Mouse (Mus musculus) MEL (cell line): Measurements from ENCODE around the gene Pbp2. TPM values are rescaled to one million over a fixed set of nuclear protein-coding genes. Genes with fewer than 3 reads are reported as not detected.

Experiments used
- DNase-seq: peaks from one replicate; pipeline ENCODE4 v3.0.0; 2011; ENCODE audit warnings: low read depth, low spot score
- H3K27ac ChIP-seq: 2 replicates; pipeline ENCODE4 v1.5.1; 2012; ENCODE audit warnings: low read depth, mild to moderate bottlenecking, control low read depth, low read length, moderate library complexity; ENCODE audit not compliant: control insufficient read depth
- H3K27me3 ChIP-seq, 2 experiments: fragments of 150-350 bp in 1 of 2; sonication (generic) in 1 of 2; 2 replicates each; pipeline ENCODE4 v1.6.1; 2012; ENCODE audit warnings: low read length in 2 of 2, mild to moderate bottlenecking in 2 of 2, improper control_type of control experiment in 1 of 2, moderate library complexity in 1 of 2; ENCODE audit not compliant: insufficient read depth in 2 of 2, control insufficient read depth in 1 of 2
- H3K36me3 ChIP-seq, 2 experiments: 2 replicates each; pipeline ENCODE4 v1.6.1; 2012 to 2014; ENCODE audit warnings: low read length in 2 of 2, improper control_type of control experiment in 1 of 2, inconsistent platforms in 1 of 2, mild to moderate bottlenecking in 1 of 2; ENCODE audit not compliant: insufficient read depth in 2 of 2, control insufficient read depth in 1 of 2
- H3K4me1 ChIP-seq, 2 experiments: fragments of 150-350 bp in 1 of 2; sonication (generic) in 1 of 2; 2 replicates each; pipeline ENCODE4 v1.6.1; 2012; ENCODE audit warnings: low read length in 2 of 2, improper control_type of control experiment in 1 of 2, mild to moderate bottlenecking in 1 of 2; ENCODE audit not compliant: insufficient read depth in 2 of 2, control insufficient read depth in 1 of 2
- H3K4me3 ChIP-seq, 2 experiments: fragments of 150-350 bp in 1 of 2; sonication (generic) in 1 of 2; 2 replicates each; pipeline ENCODE4 v1.5.1; 2012; ENCODE audit warnings: low read depth in 2 of 2, low read length in 2 of 2, mild to moderate bottlenecking in 2 of 2, moderate library complexity in 2 of 2, control low read depth in 1 of 2, improper control_type of control experiment in 1 of 2; ENCODE audit not compliant: control insufficient read depth in 1 of 2, insufficient read depth in 1 of 2
- H3K79me2 ChIP-seq: 2 replicates; pipeline ENCODE4 v1.6.1; 2012; ENCODE audit warnings: mild to moderate bottlenecking, low read length, moderate library complexity; ENCODE audit not compliant: control insufficient read depth, poor library complexity, insufficient read depth
- H3K9ac ChIP-seq: 2 replicates; pipeline ENCODE4 v1.6.1; 2012; ENCODE audit warnings: low read depth, mild to moderate bottlenecking, control low read depth, low read length, moderate library complexity; ENCODE audit not compliant: control insufficient read depth, poor library complexity, severe bottlenecking
- H3K9me3 ChIP-seq: fragments of 150-350 bp; sonication (generic); replicated peaks from 2 replicates; pipeline ENCODE4 v1.6.1; 2012; ENCODE audit warnings: mild to moderate bottlenecking, low read length, improper control_type of control experiment, moderate library complexity; ENCODE audit not compliant: insufficient read depth
- BHLHE40 ChIP-seq: IDR thresholded peaks from 2 replicates; pipeline ENCODE4 v1.6.1; 2012; ENCODE audit warnings: low read depth, mild to moderate bottlenecking, inconsistent platforms, low read length, improper control_type of control experiment, borderline replicate concordance
- CTCF ChIP-seq, 3 experiments: IDR thresholded peaks in 2 of 3; conservative IDR thresholded peaks in 1 of 3; 2 replicates each; pipeline ENCODE4 v1.5.1; 2011 to 2012; ENCODE audit warnings: low read length in 3 of 3, low read depth in 2 of 3, mild to moderate bottlenecking in 2 of 3, improper control_type of control experiment in 1 of 3, inconsistent platforms in 1 of 3, mixed read lengths in 1 of 3, moderate library complexity in 1 of 3; ENCODE audit not compliant: control insufficient read depth in 1 of 3, insufficient read depth in 1 of 3, poor library complexity in 1 of 3, severe bottlenecking in 1 of 3
- ELF1 ChIP-seq: IDR thresholded peaks from 2 replicates; pipeline ENCODE4 v1.6.1; 2014; ENCODE audit warnings: low read depth, mild to moderate bottlenecking, inconsistent platforms, low read length, improper control_type of control experiment, moderate library complexity
- ETS1 ChIP-seq: IDR thresholded peaks from 2 replicates; pipeline ENCODE4 v1.6.1; 2012; ENCODE audit warnings: low read depth, mild to moderate bottlenecking, inconsistent platforms, low read length, improper control_type of control experiment, moderate library complexity
- GABPA ChIP-seq: IDR thresholded peaks from 2 replicates; pipeline ENCODE4 v1.6.1; 2012; ENCODE audit warnings: low read depth, mild to moderate bottlenecking, inconsistent platforms, low read length, improper control_type of control experiment, moderate library complexity
- HCFC1 ChIP-seq: IDR thresholded peaks from 2 replicates; pipeline ENCODE4 v1.6.1; 2012; ENCODE audit warnings: low read depth, mild to moderate bottlenecking, inconsistent platforms, low read length, improper control_type of control experiment, moderate library complexity
- JUND ChIP-seq: IDR thresholded peaks from 2 replicates; pipeline ENCODE4 v1.6.1; 2011; ENCODE audit warnings: low read depth, mild to moderate bottlenecking, improper control_type of control experiment, low read length
- KAT2A ChIP-seq: conservative IDR thresholded peaks from 2 replicates; pipeline ENCODE4 v1.6.1; 2012; ENCODE audit warnings: low read depth, low read length, improper control_type of control experiment, inconsistent platforms
- MEF2A ChIP-seq: IDR thresholded peaks from 2 replicates; pipeline ENCODE4 v1.6.1; 2014; ENCODE audit warnings: low read depth, mild to moderate bottlenecking, inconsistent platforms, low read length, improper control_type of control experiment; ENCODE audit not compliant: poor library complexity, insufficient replicate concordance, severe bottlenecking; ENCODE audit errors: extremely low read depth
- MYB ChIP-seq: IDR thresholded peaks from 2 replicates; pipeline ENCODE4 v1.6.1; 2011; ENCODE audit warnings: mild to moderate bottlenecking, low read depth, low read length, improper control_type of control experiment
- MYC ChIP-seq: IDR thresholded peaks from 2 replicates; pipeline ENCODE4 v1.6.1; 2011; ENCODE audit warnings: low read depth, mild to moderate bottlenecking, low read length, improper control_type of control experiment, moderate library complexity
- NELFE ChIP-seq: IDR thresholded peaks from 2 replicates; pipeline ENCODE4 v1.6.1; 2011; ENCODE audit warnings: low read depth, low read length, improper control_type of control experiment
- NRF1 ChIP-seq: IDR thresholded peaks from 2 replicates; pipeline ENCODE4 v1.6.1; 2014; ENCODE audit warnings: low read depth, mild to moderate bottlenecking, inconsistent platforms, low read length, improper control_type of control experiment, moderate library complexity; ENCODE audit not compliant: poor library complexity, insufficient read depth, severe bottlenecking
- POLR2A ChIP-seq, 2 experiments: IDR thresholded peaks; 2 replicates each; pipeline ENCODE4 v1.6.1; 2011 to 2012; ENCODE audit warnings: low read length in 2 of 2, mild to moderate bottlenecking in 2 of 2, control low read depth in 1 of 2, improper control_type of control experiment in 1 of 2, low read depth in 1 of 2, moderate library complexity in 1 of 2; ENCODE audit not compliant: control insufficient read depth in 1 of 2, insufficient read depth in 1 of 2, poor library complexity in 1 of 2
- POLR2AphosphoS5 ChIP-seq: IDR thresholded peaks from 2 replicates; pipeline ENCODE4 v1.6.1; 2012; ENCODE audit warnings: low read depth, borderline replicate concordance, mild to moderate bottlenecking, inconsistent platforms, low read length, moderate library complexity, mixed read lengths
- RAD21 ChIP-seq: IDR thresholded peaks from 2 replicates; pipeline ENCODE4 v1.6.1; 2011; ENCODE audit warnings: mild to moderate bottlenecking, low read depth, low read length, improper control_type of control experiment
- RCOR1 ChIP-seq: IDR thresholded peaks from 2 replicates; pipeline ENCODE4 v1.6.1; 2012; ENCODE audit warnings: low read depth, mild to moderate bottlenecking, inconsistent platforms, low read length, improper control_type of control experiment
- SMC3 ChIP-seq: IDR thresholded peaks from 2 replicates; pipeline ENCODE4 v1.6.1; 2011; ENCODE audit warnings: low read depth, low read length, improper control_type of control experiment
- TAL1 ChIP-seq: IDR thresholded peaks from 2 replicates; pipeline ENCODE4 v1.6.1; 2012; ENCODE audit warnings: mild to moderate bottlenecking, inconsistent platforms, low read length, moderate library complexity, mixed read lengths
- UBTF ChIP-seq: IDR thresholded peaks from 2 replicates; pipeline ENCODE4 v1.6.1; 2012; ENCODE audit warnings: low read depth, mild to moderate bottlenecking, inconsistent platforms, low read length, improper control_type of control experiment, moderate library complexity, borderline replicate concordance; ENCODE audit not compliant: insufficient read depth
- USF2 ChIP-seq, 2 experiments: IDR thresholded peaks; 2 replicates each; pipeline ENCODE4 v1.6.1; 2011 to 2012; ENCODE audit warnings: improper control_type of control experiment in 2 of 2, low read length in 2 of 2, borderline replicate concordance in 1 of 2, inconsistent platforms in 1 of 2, low read depth in 1 of 2, mild to moderate bottlenecking in 1 of 2; ENCODE audit not compliant: insufficient read depth in 1 of 2
- ZC3H11A ChIP-seq: IDR thresholded peaks from 2 replicates; pipeline ENCODE4 v1.6.1; 2012; ENCODE audit warnings: low read depth, mild to moderate bottlenecking, inconsistent platforms, low read length, improper control_type of control experiment
- polyA plus RNA-seq, 2 experiments: library from polyadenylated mRNA; stranded (reverse) in 1 of 2; unstranded in 1 of 2; fragments of >175 nt in 1 of 2; fragments of >200 nt in 1 of 2; gene quantifications; 2 replicates each; pipeline versions ENCODE4 v1.2.1 to v1.2.4; 2012; ENCODE audit warnings: low replicate concordance in 2 of 2, low read depth in 1 of 2; ENCODE audit not compliant: insufficient read length in 2 of 2, insufficient read depth in 1 of 2, missing spikeins in 1 of 2
- total RNA-seq: library from RNA; depleted of rRNA; stranded (reverse); fragments of 300-350 nt; gene quantifications from 2 replicates; pipeline ENCODE4 v1.2.3, GENCODE M21; 2012

Gene Pbp2
- total and polyA plus RNA-seq, 3 experiments: not detected

DNA sequence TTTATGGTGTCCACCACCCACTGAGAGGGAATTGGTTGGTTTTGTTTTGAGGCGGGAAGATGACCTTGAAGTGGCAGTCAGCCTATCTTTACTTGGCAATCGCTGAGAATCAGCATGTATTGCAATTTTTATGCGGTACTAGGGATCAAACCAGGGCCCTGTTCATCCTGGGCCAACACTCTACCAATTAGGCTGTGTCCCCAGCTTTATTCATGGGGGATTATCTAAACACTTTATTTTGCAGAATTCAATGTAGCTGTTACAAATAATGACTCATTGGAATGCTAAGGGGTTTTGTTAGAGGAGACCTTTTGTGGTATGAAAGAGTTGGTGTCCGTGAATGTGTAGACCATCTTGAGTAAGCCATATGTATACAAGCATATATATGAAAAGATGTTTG lies 42.3 kb upstream of the Pbp2 start:
- no peak for DNase-seq
- H3K36me3 ChIP-seq: no peaks in the 10 kb centered on the region
- H3K4me1 ChIP-seq: no peaks in the 10 kb centered on the region
- no peak overlapping the region for H3K9ac ChIP-seq
- TF ChIP-seq ELF1: no peak
- no peak for TF ChIP-seq UBTF
- no peak for TF ChIP-seq RCOR1
- TF ChIP-seq MYB: no peak
- no peak for TF ChIP-seq RAD21
- TF ChIP-seq USF2 (IDR thresholded peaks at IDR 0.05; ENCODE audit: borderline replicate concordance in 1 of 2, insufficient read depth in 1 of 2, low read depth in 1 of 2, low read length in 2 of 2): no peak
- no peak for TF ChIP-seq HCFC1
- TF ChIP-seq NELFE: no peak
- TF ChIP-seq MYC: no peak
- no peak for TF ChIP-seq MEF2A
- no peak for TF ChIP-seq POLR2A (IDR thresholded peaks at IDR 0.05; ENCODE audit: control insufficient read depth in 1 of 2, insufficient read depth in 1 of 2, low read depth in 1 of 2, low read length in 2 of 2, poor library complexity in 1 of 2)
- TF ChIP-seq NRF1: no peak
- H3K9me3 ChIP-seq: no peaks in the 10 kb centered on the region
- no peak overlapping the region for H3K27ac ChIP-seq
- H3K27me3 ChIP-seq: no peaks in the 10 kb centered on the region
- no peaks in the 10 kb centered on the region for H3K79me2 ChIP-seq
- H3K4me3 ChIP-seq: no peak overlapping the region

DNA sequence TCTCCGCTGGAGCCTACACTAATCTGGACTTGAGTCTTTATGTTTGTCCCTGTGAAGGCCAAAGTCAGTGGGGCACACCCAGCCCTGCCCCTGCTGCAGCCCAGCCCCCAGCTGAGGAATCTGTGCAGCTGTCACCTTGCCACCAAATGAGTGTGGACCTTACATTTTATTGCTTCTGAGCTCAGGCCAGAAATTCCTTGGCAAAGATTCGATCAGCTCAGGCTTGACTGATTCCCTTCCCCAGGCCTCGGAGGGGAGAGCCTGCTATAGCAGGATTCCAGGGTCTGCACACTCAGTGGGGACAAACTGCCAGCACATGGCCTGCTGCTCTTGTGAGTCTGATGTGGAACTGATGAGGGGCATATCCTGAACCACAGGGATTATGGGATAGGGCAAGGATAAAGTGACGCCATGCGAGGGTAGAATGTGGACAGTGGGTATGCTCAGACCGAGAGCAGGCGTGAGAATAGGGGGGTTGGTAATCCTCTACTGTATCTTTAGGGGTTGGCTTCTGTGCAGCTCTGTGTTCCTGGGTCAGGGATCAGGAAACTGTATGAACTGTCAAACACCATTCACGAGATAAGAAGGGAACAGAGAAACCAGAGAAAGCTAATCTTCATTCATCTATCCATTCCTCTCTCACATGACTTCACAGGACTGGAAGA lies 41.6 kb upstream of the Pbp2 start:
- H3K4me1 ChIP-seq: no peaks in the 10 kb centered on the region
- H3K27ac ChIP-seq: no peak overlapping the region
- H3K9me3 ChIP-seq: no peaks in the 10 kb centered on the region
- no peaks in the 10 kb centered on the region for H3K79me2 ChIP-seq
- no peak for TF ChIP-seq JUND
- TF ChIP-seq SMC3: no peak
- TF ChIP-seq TAL1: no peak
- no peak for TF ChIP-seq MYB
- TF ChIP-seq KAT2A: no peak
- no peak for TF ChIP-seq BHLHE40
- TF ChIP-seq ELF1: no peak
- no peak for TF ChIP-seq POLR2AphosphoS5
- no peak for TF ChIP-seq GABPA
- no peak for TF ChIP-seq CTCF (IDR thresholded peaks at IDR 0.05 in 2 of 3, conservative IDR thresholded peaks at IDR 0.05 in 1 of 3; ENCODE audit: control insufficient read depth in 1 of 3, insufficient read depth in 1 of 3, low read depth in 2 of 3, low read length in 3 of 3, poor library complexity in 1 of 3, severe bottlenecking in 1 of 3)
- no peak for TF ChIP-seq MEF2A
- TF ChIP-seq MYC: no peak
- no peak for TF ChIP-seq ETS1
- TF ChIP-seq HCFC1: no peak
- no peak for TF ChIP-seq ZC3H11A
- no peak for TF ChIP-seq POLR2A (IDR thresholded peaks at IDR 0.05; ENCODE audit: control insufficient read depth in 1 of 2, insufficient read depth in 1 of 2, low read depth in 1 of 2, low read length in 2 of 2, poor library complexity in 1 of 2)
- DNase-seq: no peak
- H3K9ac ChIP-seq: no peak overlapping the region
- H3K4me3 ChIP-seq: no peak overlapping the region
- H3K27me3 ChIP-seq: no peaks in the 10 kb centered on the region
- no peaks in the 10 kb centered on the region for H3K36me3 ChIP-seq
